Mouse (Mus musculus) embryonic facial prominence, embryonic 11.5 days (tissue): ENCODE data around the gene Sart1. TPM values are rescaled to one million over a fixed set of nuclear protein-coding genes. Genes with fewer than 3 reads are reported as not detected.
A peak's percentile ranks its signal among the peaks of the same experiment; 100 is the strongest.
"Not testable (repeated sequence)": the region's sequence is repeated elsewhere in the genome, so short reads cannot be mapped to it uniquely, and the experiment has no call there.

Experiments used
- ATAC-seq: fragments of 200-750 bp; cut with Nextera tagmentation; replicated peaks from 2 replicates; pipeline ENCODE4 v1.8.0; 2017; ENCODE audit warnings: low read depth; ENCODE audit not compliant: insufficient number of reproducible peaks, low FRiP score, low TSS enrichment
- DNase-seq: peaks from one replicate; pipeline ENCODE4 v3.0.0-alpha.2; 2015; ENCODE audit warnings: low spot score
- H3K27ac ChIP-seq: fragments of 300-500 bp; sonication (generic); replicated peaks from 2 replicates; pipeline ENCODE4 v1.5.1; 2014; ENCODE audit warnings: mild to moderate bottlenecking, low read depth, low read length, control low read depth
- H3K27me3 ChIP-seq: fragments of 300-500 bp; sonication (generic); 2 replicates; pipeline ENCODE4 v1.6.1; 2014; ENCODE audit warnings: mild to moderate bottlenecking, low read length, moderate library complexity, mixed read lengths; ENCODE audit not compliant: control insufficient read depth, insufficient read depth
- H3K36me3 ChIP-seq: fragments of 300-500 bp; sonication (generic); replicated peaks from 2 replicates; pipeline ENCODE4 v1.6.1; 2014; ENCODE audit warnings: low read depth, mild to moderate bottlenecking, low read length, moderate library complexity, mixed read lengths; ENCODE audit not compliant: control insufficient read depth, insufficient read depth
- H3K4me1 ChIP-seq: fragments of 300-500 bp; sonication (generic); 2 replicates; pipeline ENCODE4 v1.6.1; 2014; ENCODE audit warnings: low read length, mixed read lengths; ENCODE audit not compliant: control insufficient read depth, insufficient read depth
- H3K4me2 ChIP-seq: fragments of 300-500 bp; sonication (generic); 2 replicates; pipeline ENCODE4 v1.6.1; 2014; ENCODE audit warnings: low read depth, mild to moderate bottlenecking, control low read depth, low read length, moderate library complexity
- H3K4me3 ChIP-seq: fragments of 300-500 bp; sonication (generic); 2 replicates; pipeline ENCODE4 v1.5.1; 2014; ENCODE audit warnings: low read depth, low read length, control low read depth
- H3K9ac ChIP-seq: fragments of 300-500 bp; sonication (generic); replicated peaks from 2 replicates; pipeline ENCODE4 v1.6.1; 2014; ENCODE audit warnings: mild to moderate bottlenecking, control low read depth, low read length
- H3K9me3 ChIP-seq: fragments of 300-500 bp; sonication (generic); replicated peaks from 2 replicates; pipeline ENCODE4 v1.6.1; 2016; ENCODE audit warnings: mild to moderate bottlenecking, low read length, inconsistent platforms, mixed read lengths; ENCODE audit not compliant: control insufficient read depth
- WGBS: fragments of 180-500 bp; shearing (Covaris S2); extraction: QIAGEN DNeasy Blood & Tissue Kit; methylation state at CpG from one replicate; pipeline ENCODE4 v1.1.7; 2014; 5-methylcytosine and 5-hydroxymethylcytosine counted together
- polyA plus RNA-seq: library from polyadenylated mRNA; unstranded; fragments of >200 nt; fragmentation: Nextera tagmentation; extraction: Ambion mirVana; gene quantifications from 2 replicates; pipeline ENCODE4 v1.2.1, GENCODE M21; 2014

Sart1 gene
- polyA plus RNA-seq, 1 experiment from 2014 or later, result 72.9 TPM

GRCm38 (mm10) chr19:5410641-5411040, 22.1 kb upstream of the Sart1 start:
- Histone ChIP-seq H3K4me3 (no peak overlapping the region), H3K9me3 (no peaks in the 10 kb centered on the region), H3K4me1 (no peaks in the 10 kb centered on the region), H3K4me2 (no peak overlapping the region), H3K27me3 (no peaks in the 10 kb centered on the region), H3K27ac (no peak overlapping the region), H3K9ac (no peak overlapping the region), H3K36me3 (no peaks in the 10 kb centered on the region)
- WGBS, result 84% methylated on average over 5 of the region's 5 CpGs
- DNase-seq (no peak), ATAC-seq (no peak)

- Histone ChIP-seq H3K36me3 (no peaks in the 10 kb centered on the region), H3K4me2 (no peak overlapping the region), H3K4me3 (no peak overlapping the region), H3K9me3 (no peaks in the 10 kb centered on the region), H3K9ac (no peak overlapping the region), H3K4me1 (no peaks in the 10 kb centered on the region), H3K27ac (no peak overlapping the region), H3K27me3 (no peaks in the 10 kb centered on the region)
- 54% methylated on average over 5 of the region's 5 CpGs for WGBS
- peak; percentile 44 for DNase-seq
- ATAC-seq, result no peak
Observed at GRCm38 (mm10) chr19:5409068-5409467, 20.6 kb upstream of the Sart1 start.

DNA sequence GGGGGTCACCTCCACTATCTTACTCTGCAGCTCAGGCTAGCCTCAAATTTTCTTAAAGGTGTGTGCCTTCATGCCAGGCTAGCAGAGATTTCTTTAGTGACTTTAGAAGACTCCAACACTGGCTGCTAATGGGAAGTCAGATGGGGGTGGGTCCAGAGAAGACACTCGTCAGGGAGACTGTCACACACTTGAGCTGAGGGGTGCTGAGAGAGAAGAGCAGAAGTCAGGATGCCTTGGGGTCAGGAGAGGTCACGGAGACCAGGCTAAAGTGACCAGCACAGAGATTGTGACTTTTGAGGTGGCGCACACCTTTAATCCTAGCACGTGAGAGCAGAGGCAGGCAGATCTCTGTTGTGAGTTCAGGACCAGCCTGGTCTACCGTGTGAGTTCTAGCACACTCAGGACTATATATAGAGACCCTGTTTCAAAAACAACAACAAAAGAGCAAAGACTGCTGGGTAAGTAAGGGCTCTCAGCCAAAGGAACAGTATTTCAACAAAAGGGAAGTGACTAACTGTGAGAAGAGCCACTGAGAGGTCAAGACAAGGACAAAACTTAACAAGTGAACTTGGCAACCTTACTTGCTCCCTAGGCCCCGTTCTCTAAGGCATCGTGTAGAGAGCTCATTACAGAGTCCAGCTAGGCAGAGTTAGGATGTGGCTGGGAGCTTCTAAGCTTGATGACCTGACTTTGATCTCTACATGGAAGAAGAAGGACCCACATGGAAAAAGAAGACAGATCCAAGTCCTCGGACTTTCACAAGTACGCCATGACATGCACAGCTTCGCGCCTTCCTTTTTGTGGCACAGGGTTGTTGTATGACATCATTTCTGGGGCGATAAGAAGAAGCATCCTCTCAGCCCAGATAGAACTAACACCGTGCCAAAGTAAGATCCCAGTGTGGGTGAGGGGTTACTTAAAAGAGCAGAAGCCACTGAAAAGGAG, 19.8 kb upstream of the Sart1 start:
- H3K4me3 ChIP-seq, result no peak overlapping the region
- ATAC-seq (no peak), DNase-seq (no peak)
- H3K27me3 ChIP-seq, result no peaks in the 10 kb centered on the region
- H3K4me2 ChIP-seq, result peak overlapping the region; percentile 73; the same call in 1 of the 2 replicates
- H3K4me1 ChIP-seq, result no peaks in the 10 kb centered on the region
- H3K9me3 ChIP-seq, result no peaks in the 10 kb centered on the region
- 91% methylated on average over 13 of the region's 13 CpGs for WGBS
- H3K36me3 ChIP-seq, result no peaks in the 10 kb centered on the region
- H3K9ac ChIP-seq, result no peak overlapping the region
- no peak overlapping the region for H3K27ac ChIP-seq

- Histone ChIP-seq H3K9ac (peak overlapping the region; percentile 73), H3K4me3 (peak overlapping the region; percentile 58), H3K36me3 (no peaks in the 10 kb centered on the region), H3K4me1 (no peaks in the 10 kb centered on the region), H3K9me3 (no peaks in the 10 kb centered on the region), H3K4me2 (peak overlapping the region; percentile 73), H3K27ac (peak overlapping the region; percentile 75), H3K27me3 (no peaks in the 10 kb centered on the region)
- DNase-seq (peak; percentile 75), ATAC-seq (0 out of 2 replicates have a peak, but pooled peaks have one; percentile 24)
- 20% methylated on average over 7 of the region's 7 CpGs for WGBS
Observed at GRCm38 (mm10) chr19:5407133-5407532, 18.6 kb upstream of the Sart1 start.

DNA sequence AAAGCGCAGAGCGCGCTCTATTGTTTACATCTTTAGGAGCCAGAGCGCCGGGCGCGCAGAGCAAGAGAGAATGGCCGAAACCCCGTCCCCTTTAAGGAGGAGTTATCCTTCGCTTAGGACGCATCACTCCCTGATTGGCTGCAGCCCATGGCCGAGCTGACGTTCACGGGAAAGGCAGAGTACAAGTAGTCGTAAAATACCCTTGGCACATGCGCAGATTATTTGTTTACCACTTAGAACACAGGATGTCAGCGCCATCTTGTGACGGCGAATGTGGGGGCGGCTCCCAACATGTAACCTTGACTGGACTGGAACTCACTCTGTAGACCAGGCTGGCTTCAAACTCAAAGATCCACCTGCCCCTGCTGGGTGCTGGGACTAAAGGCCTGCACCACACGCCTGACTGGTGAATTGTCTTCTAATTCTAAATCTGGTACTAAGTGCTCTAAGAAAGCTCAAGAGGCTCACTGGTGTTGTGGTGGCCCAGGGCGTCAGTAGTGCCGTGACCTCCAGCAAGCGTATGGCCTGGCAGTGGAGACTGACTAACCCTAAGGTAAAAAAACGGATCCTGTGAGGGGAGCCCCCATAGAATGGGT, 18.1 kb upstream of the Sart1 start:
- H3K9ac ChIP-seq, result peak overlapping the region; percentile 73
- not testable (repeated sequence) for H3K9me3 ChIP-seq, H3K4me1 ChIP-seq, H3K36me3 ChIP-seq, H3K27me3 ChIP-seq
- H3K4me3 ChIP-seq, result peak overlapping the region; percentile 58
- WGBS, result 14% methylated on average over 21 of the region's 25 CpGs
- peak; percentile 55 for DNase-seq
- peak overlapping the region; percentile 75 for H3K27ac ChIP-seq
- H3K4me2 ChIP-seq, result peak overlapping the region; percentile 73
- ATAC-seq, result peak; percentile 66

DNA sequence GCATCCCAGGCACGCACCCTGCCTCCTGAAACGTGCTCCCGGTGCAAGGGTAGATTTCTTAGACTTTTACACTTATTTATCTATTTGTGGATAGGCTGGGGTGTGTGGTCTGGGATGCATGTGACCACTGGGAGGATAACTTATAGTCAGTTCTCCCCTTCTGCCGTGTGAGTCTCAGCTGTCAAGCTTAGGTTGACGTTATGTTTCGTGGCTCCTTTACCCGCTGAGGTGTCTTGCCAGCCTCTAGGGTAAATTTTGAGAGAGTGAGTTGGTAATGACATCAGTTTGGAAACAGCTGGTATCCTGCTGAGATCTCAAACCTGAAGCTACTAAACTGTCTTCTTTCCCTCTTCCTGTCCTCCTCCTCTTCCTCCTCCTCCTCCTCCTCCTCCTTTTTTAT, 17.4 kb upstream of the Sart1 start:
- 0 out of 2 replicates have a peak overlapping the region, but pooled peaks have one; percentile 3 for H3K27ac ChIP-seq
- WGBS, result 32% methylated on average over 7 of the region's 7 CpGs
- DNase-seq, result peak; percentile 24

GRCm38 (mm10) chr19:5402293-5402692, 13.8 kb upstream of the Sart1 start, which contains the start of gene Tsga10ip:
Gene Tsga10ip, minus strand, starts transcription at chr19:5402526.
- Histone ChIP-seq H3K4me2 (no peak within 1 kb of the TSS), H3K27me3 (no peaks in the 10 kb centered on the region), H3K4me1 (no peaks in the 10 kb centered on the region), H3K36me3 (no peaks in the 10 kb centered on the region), H3K27ac (no peak within 1 kb of the TSS), H3K4me3 (no peak within 1 kb of the TSS), H3K9ac (no peak within 1 kb of the TSS), H3K9me3 (no peaks in the 10 kb centered on the region)
- DNase-seq, result no peak
- ATAC-seq, result no peak
- whole genome bisulfite sequencing, result 84% methylated on average over 8 of the region's 8 CpGs

More for the DNA sequence above, 17.4 kb upstream of the Sart1 start:
- no peaks in the 10 kb centered on the region for H3K36me3 ChIP-seq
- peak overlapping the region; percentile 47 for H3K9ac ChIP-seq
- H3K9me3 ChIP-seq, result no peaks in the 10 kb centered on the region
- peak overlapping the region; percentile 39 for H3K4me2 ChIP-seq
- no peaks in the 10 kb centered on the region for H3K27me3 ChIP-seq
- peak overlapping the region; percentile 35 for H3K4me3 ChIP-seq
- no peak for ATAC-seq
- no peaks in the 10 kb centered on the region for H3K4me1 ChIP-seq

DNA sequence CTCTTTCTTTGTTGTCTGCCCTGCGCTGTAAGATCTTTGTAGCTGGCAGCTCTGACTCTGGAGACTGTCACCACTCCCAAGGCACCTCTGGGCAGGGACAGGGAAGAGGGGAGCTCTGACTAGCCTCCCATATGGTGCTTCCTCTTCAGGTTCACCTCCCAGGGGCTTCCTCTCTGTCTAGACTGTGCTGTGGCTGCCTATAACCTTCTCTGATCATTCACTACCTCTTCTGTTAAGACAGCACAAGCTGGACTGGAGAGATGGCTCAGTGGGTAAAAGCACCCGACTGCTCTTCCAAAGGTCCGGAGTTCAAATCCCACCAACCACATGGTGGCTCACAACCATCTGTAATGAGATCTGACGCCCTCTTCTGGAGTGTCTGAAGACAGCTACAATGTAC, 12.6 kb upstream of the Sart1 start:
- not testable (repeated sequence) for H3K9me3 ChIP-seq, H3K4me1 ChIP-seq, H3K27me3 ChIP-seq, H3K4me3 ChIP-seq, H3K36me3 ChIP-seq, H3K9ac ChIP-seq, DNase-seq, H3K27ac ChIP-seq, ATAC-seq, H3K4me2 ChIP-seq
- WGBS, result 74% methylated on average over 4 of the region's 4 CpGs
